Mouse (Mus musculus): Measurements from ENCODE around the gene Fbxl16. TPM values are rescaled to one million over a fixed set of nuclear protein-coding genes. Genes with fewer than 3 reads are reported as not detected.

Fbxl16 gene
- polyA plus RNA-seq, 1 experiment, result 5.7 TPM

DNA sequence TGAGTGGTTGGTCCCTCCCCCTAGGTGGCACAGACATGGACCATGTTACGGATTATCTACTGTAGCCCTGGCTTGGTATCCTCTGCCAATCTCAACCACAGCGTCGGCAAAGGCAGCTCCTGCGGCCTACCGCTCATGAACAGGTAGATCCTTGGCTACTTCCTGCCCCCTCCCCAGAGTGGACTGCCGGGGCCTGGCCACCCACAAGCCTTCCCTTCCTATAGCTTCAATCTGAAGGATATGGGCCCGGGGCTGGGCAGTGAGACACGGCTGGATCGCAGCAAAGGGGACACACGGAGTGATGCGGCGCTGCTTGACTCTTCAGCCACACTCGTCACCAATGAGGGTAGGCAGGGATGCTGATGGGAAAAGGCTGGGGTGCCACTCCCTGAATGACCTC is 18.1 kb downstream of the Fbxl16 start:
- no peak for TF ChIP-seq FOSL1 (IDR thresholded peaks at IDR 0.05; ENCODE audit: insufficient read depth, low read length, poor library complexity, severe bottlenecking)
- no peak for TF ChIP-seq MYOG (IDR thresholded peaks at IDR 0.05; ENCODE audit: control insufficient read depth, extremely low read depth, insufficient read length)
- TF ChIP-seq MYOD1 (IDR thresholded peaks at IDR 0.05; ENCODE audit: control insufficient read depth, insufficient read length, low read depth), result no peak
- no peak for TF ChIP-seq CTCF (IDR thresholded peaks at IDR 0.05; ENCODE audit: control insufficient read depth, insufficient read depth, insufficient read length)
- TF ChIP-seq MAX (IDR thresholded peaks at IDR 0.05), result no peak
- no peak for TF ChIP-seq CEBPB (IDR thresholded peaks at IDR 0.05; ENCODE audit: low read depth)
- no peak for TF ChIP-seq USF1 (IDR thresholded peaks at IDR 0.05; ENCODE audit: low read depth)
- H3ac ChIP-seq (ENCODE audit: control insufficient read depth, insufficient read length, low read depth), result no peak overlapping the region
- peaks cover 34% of the 10 kb centered on the region for H3K79me2 ChIP-seq (ENCODE audit: control insufficient read depth, insufficient read depth)
- H3K36me3 ChIP-seq (ENCODE audit: control insufficient read depth, insufficient read depth), result peaks cover 24% of the 10 kb centered on the region
- peaks cover 13% of the 10 kb centered on the region for H3K79me3 ChIP-seq (ENCODE audit: low read depth)
- H3K4me3 ChIP-seq (ENCODE audit: insufficient read depth, poor library complexity, severe bottlenecking), result no peak overlapping the region
- H3K27me3 ChIP-seq (ENCODE audit: control insufficient read depth, insufficient read depth, insufficient read length), result no peaks in the 10 kb centered on the region

DNA sequence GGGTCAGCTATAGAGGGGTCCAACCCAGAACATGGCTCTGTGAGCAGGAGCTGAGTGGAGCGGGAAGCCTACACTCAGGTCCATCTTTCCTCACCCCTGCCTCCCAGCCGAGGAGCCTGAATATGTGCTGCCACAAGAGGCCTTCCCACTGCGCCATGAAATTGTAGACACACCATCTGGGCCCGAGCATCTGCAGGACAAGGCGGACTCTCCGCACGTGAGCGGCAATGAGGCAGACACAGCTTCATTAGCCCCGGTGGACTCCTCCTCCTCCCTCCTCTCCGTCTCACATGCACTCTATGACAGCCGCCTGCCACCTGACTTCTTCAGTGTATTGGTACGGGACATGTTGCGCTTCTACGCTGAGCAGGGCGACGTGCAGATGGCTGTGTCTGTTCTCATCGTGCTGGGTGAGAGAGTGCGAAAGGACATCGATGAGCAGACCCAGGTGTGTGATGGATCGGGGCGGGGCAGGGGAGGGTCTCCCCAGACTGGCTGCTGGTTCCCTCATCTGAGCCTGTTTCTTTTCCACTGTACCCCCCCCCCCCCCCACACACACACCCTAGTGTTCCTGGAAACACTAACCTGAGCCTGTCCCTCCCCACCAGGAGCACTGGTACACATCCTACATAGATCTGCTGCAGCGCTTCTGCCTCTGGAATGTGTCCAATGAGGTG is 18.8 kb downstream of the Fbxl16 start:
- Histone ChIP-seq H3K36me3 (ENCODE audit: control insufficient read depth, insufficient read depth) (peaks cover 24% of the 10 kb centered on the region), H3K79me2 (ENCODE audit: control insufficient read depth, insufficient read depth) (peaks cover 41% of the 10 kb centered on the region), H3K79me3 (ENCODE audit: low read depth) (peaks cover 19% of the 10 kb centered on the region), H3ac (ENCODE audit: control insufficient read depth, insufficient read length, low read depth) (no peak overlapping the region), H3K4me3 (ENCODE audit: insufficient read depth, poor library complexity, severe bottlenecking) (no peak overlapping the region), H3K27me3 (ENCODE audit: control insufficient read depth, insufficient read depth, insufficient read length) (no peaks in the 10 kb centered on the region)
- no peak for TF ChIP-seq FOSL1 (IDR thresholded peaks at IDR 0.05; ENCODE audit: insufficient read depth, low read length, poor library complexity, severe bottlenecking)
- TF ChIP-seq MAX (IDR thresholded peaks at IDR 0.05), result no peak
- no peak for TF ChIP-seq MYOD1 (IDR thresholded peaks at IDR 0.05; ENCODE audit: control insufficient read depth, insufficient read length, low read depth)
- no peak for TF ChIP-seq USF1 (IDR thresholded peaks at IDR 0.05; ENCODE audit: low read depth)
- TF ChIP-seq CEBPB (IDR thresholded peaks at IDR 0.05; ENCODE audit: low read depth), result no peak
- TF ChIP-seq CTCF (IDR thresholded peaks at IDR 0.05; ENCODE audit: control insufficient read depth, insufficient read depth, insufficient read length), result no peak
- no peak for TF ChIP-seq MYOG (IDR thresholded peaks at IDR 0.05; ENCODE audit: control insufficient read depth, extremely low read depth, insufficient read length)

DNA sequence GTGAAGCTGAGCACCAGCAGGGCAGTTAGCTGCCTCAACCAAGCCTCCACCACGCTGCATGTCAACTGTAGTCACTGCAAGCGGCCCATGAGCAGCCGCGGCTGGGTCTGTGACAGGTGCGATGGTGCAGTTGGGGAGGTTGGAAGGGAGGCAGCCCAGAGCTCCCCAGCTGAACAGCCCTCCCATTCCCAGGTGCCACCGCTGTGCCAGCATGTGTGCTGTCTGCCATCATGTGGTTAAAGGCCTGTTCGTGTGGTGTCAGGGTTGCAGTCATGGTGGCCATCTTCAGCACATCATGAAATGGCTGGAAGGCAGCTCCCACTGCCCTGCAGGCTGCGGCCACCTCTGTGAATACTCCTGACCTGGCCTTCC is 19.3 kb downstream of the Fbxl16 start:
- Histone ChIP-seq H3ac (ENCODE audit: control insufficient read depth, insufficient read length, low read depth) (no peak overlapping the region), H3K79me2 (ENCODE audit: control insufficient read depth, insufficient read depth) (peaks cover 42% of the 10 kb centered on the region), H3K4me3 (ENCODE audit: insufficient read depth, poor library complexity, severe bottlenecking) (no peak overlapping the region), H3K36me3 (ENCODE audit: control insufficient read depth, insufficient read depth) (peaks cover 24% of the 10 kb centered on the region), H3K79me3 (ENCODE audit: low read depth) (peaks cover 19% of the 10 kb centered on the region), H3K27me3 (ENCODE audit: control insufficient read depth, insufficient read depth, insufficient read length) (no peaks in the 10 kb centered on the region)
- TF ChIP-seq MYOD1 (IDR thresholded peaks at IDR 0.05; ENCODE audit: control insufficient read depth, insufficient read length, low read depth), result no peak
- no peak for TF ChIP-seq MYOG (IDR thresholded peaks at IDR 0.05; ENCODE audit: control insufficient read depth, extremely low read depth, insufficient read length)
- no peak for TF ChIP-seq FOSL1 (IDR thresholded peaks at IDR 0.05; ENCODE audit: insufficient read depth, low read length, poor library complexity, severe bottlenecking)
- no peak for TF ChIP-seq MAX (IDR thresholded peaks at IDR 0.05)
- TF ChIP-seq CTCF (IDR thresholded peaks at IDR 0.05; ENCODE audit: control insufficient read depth, insufficient read depth, insufficient read length), result no peak
- TF ChIP-seq USF1 (IDR thresholded peaks at IDR 0.05; ENCODE audit: low read depth), result no peak
- TF ChIP-seq CEBPB (IDR thresholded peaks at IDR 0.05; ENCODE audit: low read depth), result no peak

DNA sequence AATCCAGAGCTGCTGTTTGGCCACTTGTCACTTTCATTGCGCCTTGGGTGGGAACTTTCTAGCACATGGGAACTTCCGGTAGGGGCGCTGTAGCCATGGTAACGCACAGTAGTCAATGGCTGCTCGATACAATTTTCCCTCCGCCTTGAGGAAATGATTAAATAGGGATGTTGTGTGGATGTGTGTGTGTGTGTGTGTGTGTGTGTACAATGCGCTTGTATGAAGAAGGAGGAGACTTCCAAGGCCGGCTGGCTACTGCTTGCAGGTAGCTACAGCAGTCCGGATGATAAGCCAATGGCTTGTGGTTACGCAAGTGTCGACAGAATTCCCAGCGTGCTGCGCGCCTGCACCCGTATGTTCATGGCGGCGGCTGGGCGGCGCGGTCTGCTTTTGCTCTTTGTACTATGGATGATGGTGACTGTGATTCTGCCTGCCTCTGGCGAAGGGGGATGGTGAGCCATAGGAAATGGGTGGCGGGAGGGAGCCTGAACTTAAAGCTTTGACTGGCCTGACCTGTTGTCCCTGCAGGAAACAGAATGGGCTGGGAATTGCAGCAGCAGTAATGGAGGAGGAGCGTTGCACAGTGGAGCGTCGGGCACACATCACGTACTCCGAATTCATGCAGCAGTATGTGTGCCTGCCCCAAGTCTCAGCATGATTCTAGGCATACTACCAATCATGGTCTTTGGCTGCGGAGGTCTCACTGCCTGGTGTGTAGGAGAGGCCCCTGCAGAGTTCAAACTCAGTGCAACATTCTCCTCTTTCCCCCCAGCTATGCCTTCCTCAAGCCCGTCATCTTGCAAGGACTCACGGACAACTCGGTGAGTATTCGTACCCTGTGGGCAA is 20.1 kb downstream of the Fbxl16 start, which contains the start of gene Jmjd8:
Gene Jmjd8 (plus strand): TSS at position 156 of the 846 bp plus-strand sequence.
- H3K79me2 ChIP-seq (ENCODE audit: control insufficient read depth, insufficient read depth), result peaks cover 46% of the 10 kb centered on the region
- H3ac ChIP-seq (ENCODE audit: control insufficient read depth, insufficient read length, low read depth), result peak within 1 kb of the TSS; percentile 46
- H3K36me3 ChIP-seq (ENCODE audit: control insufficient read depth, insufficient read depth), result peaks cover 24% of the 10 kb centered on the region
- TF ChIP-seq MAX (IDR thresholded peaks at IDR 0.05) (no peak), CEBPB (IDR thresholded peaks at IDR 0.05; ENCODE audit: low read depth) (peak; percentile 67), MYOD1 (IDR thresholded peaks at IDR 0.05; ENCODE audit: control insufficient read depth, insufficient read length, low read depth) (no peak)
- H3K4me3 ChIP-seq (ENCODE audit: insufficient read depth, poor library complexity, severe bottlenecking), result peak within 1 kb of the TSS; percentile 23
- H3K79me3 ChIP-seq (ENCODE audit: low read depth), result peaks cover 23% of the 10 kb centered on the region
- no peaks in the 10 kb centered on the region for H3K27me3 ChIP-seq (ENCODE audit: control insufficient read depth, insufficient read depth, insufficient read length)

DNA sequence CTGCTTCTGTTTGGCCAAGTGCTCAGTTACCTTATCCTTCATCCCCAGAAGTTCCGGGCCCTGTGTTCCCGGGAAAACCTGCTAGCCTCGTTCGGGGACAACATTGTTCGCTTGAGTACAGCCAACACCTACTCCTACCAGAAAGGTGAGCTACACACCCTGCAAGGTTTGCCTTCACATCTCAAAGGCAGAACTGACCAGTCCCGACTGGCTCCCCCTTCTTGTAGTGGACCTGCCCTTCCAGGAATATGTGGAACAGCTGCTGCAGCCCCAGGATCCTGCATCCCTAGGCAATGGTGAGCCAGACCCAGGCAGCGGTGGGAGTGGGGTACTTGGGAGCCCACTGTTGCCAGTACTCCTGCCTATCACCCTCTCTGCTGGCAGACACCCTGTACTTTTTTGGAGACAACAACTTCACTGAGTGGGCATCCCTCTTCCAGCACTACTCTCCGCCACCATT is 20.7 kb downstream of the Fbxl16 start:
- Histone ChIP-seq H3K4me3 (ENCODE audit: insufficient read depth, poor library complexity, severe bottlenecking) (no peak overlapping the region), H3ac (ENCODE audit: control insufficient read depth, insufficient read length, low read depth) (peak overlapping the region; percentile 46), H3K79me2 (ENCODE audit: control insufficient read depth, insufficient read depth) (peaks cover 46% of the 10 kb centered on the region), H3K27me3 (ENCODE audit: control insufficient read depth, insufficient read depth, insufficient read length) (no peaks in the 10 kb centered on the region), H3K79me3 (ENCODE audit: low read depth) (peaks cover 27% of the 10 kb centered on the region), H3K36me3 (ENCODE audit: control insufficient read depth, insufficient read depth) (peaks cover 24% of the 10 kb centered on the region)
- TF ChIP-seq USF1 (IDR thresholded peaks at IDR 0.05; ENCODE audit: low read depth), result no peak
- no peak for TF ChIP-seq MAX (IDR thresholded peaks at IDR 0.05)
- TF ChIP-seq CEBPB (IDR thresholded peaks at IDR 0.05; ENCODE audit: low read depth), result no peak
- no peak for TF ChIP-seq MYOD1 (IDR thresholded peaks at IDR 0.05; ENCODE audit: control insufficient read depth, insufficient read length, low read depth)
- TF ChIP-seq CTCF (IDR thresholded peaks at IDR 0.05; ENCODE audit: control insufficient read depth, insufficient read depth, insufficient read length), result no peak
- no peak for TF ChIP-seq FOSL1 (IDR thresholded peaks at IDR 0.05; ENCODE audit: insufficient read depth, low read length, poor library complexity, severe bottlenecking)
- TF ChIP-seq MYOG (IDR thresholded peaks at IDR 0.05; ENCODE audit: control insufficient read depth, extremely low read depth, insufficient read length), result no peak

All from C2C12 (cell line).